Mouse (Mus musculus): ENCODE results near the gene Tpk1.

The Tpk1 gene

GRCm38 (mm10) chr6:43353446-43353845 lies 312.6 kb downstream of the Tpk1 start:
- DNase-seq (ENCODE audit: low spot score): no peak

DNA sequence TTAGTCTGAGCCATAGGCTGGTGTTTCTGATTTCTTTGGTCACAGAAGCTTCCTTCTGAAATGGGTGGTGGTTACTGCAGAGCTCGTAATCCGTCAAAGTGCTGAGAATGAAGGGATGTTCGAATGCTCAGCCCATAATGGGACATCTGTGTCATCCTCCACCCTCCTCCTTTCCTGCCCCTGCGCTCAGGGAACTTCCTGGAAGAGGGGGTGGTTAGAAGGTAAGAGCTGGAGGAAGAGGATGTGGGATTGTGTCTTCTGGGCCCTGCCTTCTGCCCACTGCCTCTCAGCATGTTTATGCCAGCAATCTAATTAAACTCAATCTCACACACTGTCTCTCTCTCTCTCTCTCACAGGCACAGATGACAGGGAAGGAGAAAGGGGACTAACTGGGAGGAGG lies 317.0 kb downstream of the Tpk1 start:
- no peak for DNase-seq (ENCODE audit: low spot score)

GRCm38 (mm10) chr6:43347637-43348036 lies 318.4 kb downstream of the Tpk1 start:
- DNase-seq (ENCODE audit: low spot score): no peak

- DNase-seq (ENCODE audit: low spot score): no peak
Measured at GRCm38 (mm10) chr6:43343006-43343405, 323.1 kb downstream of the Tpk1 start.

DNA sequence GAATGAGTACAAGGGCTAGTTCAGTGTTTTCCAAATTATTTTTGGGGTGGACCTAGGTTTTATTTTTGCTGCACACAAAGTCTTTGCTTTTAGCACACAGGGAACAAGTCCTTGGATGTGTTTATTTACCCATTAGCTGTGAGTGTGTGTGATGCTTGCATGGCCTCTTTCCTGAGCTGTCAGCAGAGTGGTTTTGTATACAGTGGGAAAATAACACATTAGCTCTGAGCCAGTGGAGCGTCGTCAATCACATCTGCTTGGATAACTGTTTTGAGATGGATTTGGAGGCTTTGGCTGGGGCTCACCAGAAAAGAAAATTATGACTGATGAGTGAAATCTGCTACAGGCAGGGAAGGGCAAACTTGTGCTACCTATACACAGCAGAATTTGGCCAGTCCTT lies 323.7 kb downstream of the Tpk1 start:
- DNase-seq (ENCODE audit: low spot score): no peak

DNA sequence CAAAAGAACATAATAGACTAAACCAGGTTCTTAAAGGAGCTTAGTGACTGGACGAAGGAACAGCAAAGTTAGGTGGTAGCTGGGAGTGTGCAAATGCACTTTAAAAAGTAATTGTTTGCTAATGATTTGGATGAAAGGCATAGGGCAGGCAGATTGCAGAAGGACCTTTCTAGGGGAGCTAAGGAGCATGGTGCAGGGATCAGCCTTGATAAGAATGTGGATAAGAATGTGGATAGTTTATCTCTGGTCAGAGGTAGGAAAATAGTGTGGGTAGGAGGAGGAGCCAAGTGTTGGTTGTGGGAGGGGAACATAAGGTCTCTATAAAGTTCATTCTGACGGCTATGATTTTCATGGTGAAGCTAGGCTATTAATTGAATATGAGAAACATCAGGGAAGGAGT lies 327.3 kb downstream of the Tpk1 start:
- DNase-seq (ENCODE audit: low spot score): no peak

DNA sequence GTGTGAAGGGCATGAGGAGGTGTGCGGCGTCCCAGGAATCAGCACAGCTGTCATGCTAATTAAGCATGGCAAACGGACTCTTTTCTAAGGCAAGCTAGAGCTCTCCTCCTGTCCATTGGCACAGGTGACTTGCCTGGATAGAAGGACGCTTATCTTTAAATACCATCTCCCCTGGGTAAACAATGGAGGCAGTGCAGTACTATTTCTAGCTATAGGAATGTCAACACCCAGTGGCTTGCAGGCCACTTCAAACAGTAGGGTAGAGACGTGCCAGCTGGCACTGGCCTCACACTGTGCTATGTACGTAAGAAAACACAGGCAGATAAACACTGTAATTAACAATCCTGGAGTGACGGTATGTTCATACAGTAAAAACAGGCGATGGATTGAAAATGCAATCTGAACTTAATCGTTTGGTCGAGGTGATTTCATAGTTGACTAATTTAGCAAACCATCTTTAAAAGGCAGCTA lies 328.6 kb downstream of the Tpk1 start:
- peak; percentile 54 for DNase-seq (ENCODE audit: low spot score)

DNA sequence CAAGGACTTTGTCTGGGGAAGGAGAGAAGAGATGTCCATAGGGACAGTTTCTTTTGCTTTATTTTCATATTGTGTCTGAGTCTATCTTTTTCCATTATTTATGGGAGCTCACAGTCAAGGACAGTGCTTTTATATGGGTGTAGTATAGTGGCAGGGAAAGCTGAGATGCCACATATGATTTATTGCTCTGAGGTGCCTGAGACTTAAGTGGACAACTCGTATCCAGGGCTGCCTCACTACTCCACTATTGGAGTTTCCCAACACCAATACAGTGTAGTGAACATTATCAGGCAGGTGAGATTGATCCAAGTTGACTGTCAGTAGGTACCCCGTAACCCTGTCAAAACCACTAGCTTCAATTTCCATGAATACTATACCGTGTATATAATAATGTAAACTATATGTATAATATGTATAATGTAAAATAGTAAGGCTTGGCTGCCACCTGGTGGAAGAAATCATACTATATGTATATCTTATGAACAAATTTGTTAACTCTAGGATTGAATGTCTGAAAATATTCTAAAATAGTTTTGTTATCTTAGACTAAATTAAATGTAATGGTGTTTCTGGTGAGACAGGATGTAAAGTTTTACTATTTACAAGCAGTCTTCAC lies 330.4 kb downstream of the Tpk1 start:
- no peak for DNase-seq (ENCODE audit: low spot score)

GRCm38 (mm10) chr6:43333479-43333878 lies 332.6 kb downstream of the Tpk1 start:
- DNase-seq (ENCODE audit: low spot score): no peak

GRCm38 (mm10) chr6:43312961-43313656 lies 353.0 kb downstream of the Tpk1 start:
- peak; percentile 25 for DNase-seq (ENCODE audit: low spot score)

GRCm38 (mm10) chr6:43312546-43312945 lies 353.5 kb downstream of the Tpk1 start:
- no peak for DNase-seq (ENCODE audit: low spot score)

DNA sequence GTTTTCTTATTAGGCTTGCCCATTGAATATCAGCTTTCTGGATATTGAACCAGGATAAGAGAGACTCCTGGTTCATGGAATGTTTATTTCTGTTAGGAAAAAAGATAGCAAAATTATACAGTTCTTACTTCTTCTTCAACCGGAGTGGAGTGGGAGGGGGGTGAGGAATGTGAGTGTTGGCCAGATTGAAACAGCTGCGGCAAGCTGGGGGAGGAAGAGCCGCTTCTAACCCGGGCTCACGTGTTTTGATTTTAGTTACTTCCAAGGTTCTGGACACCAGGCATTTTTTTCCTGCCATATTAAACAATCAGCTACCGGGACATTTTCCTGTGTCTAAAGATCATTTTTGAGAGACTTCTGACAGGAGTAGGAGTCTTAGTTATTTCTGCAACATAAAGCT lies 356.0 kb downstream of the Tpk1 start:
- DNase-seq (ENCODE audit: low spot score): no peak

- DNase-seq (ENCODE audit: low spot score): no peak
Measured at GRCm38 (mm10) chr6:43309454-43309853, 356.6 kb downstream of the Tpk1 start, which contains the start of gene Nobox. Gene Nobox, minus strand, starts transcription at chr6:43309554.

DNA sequence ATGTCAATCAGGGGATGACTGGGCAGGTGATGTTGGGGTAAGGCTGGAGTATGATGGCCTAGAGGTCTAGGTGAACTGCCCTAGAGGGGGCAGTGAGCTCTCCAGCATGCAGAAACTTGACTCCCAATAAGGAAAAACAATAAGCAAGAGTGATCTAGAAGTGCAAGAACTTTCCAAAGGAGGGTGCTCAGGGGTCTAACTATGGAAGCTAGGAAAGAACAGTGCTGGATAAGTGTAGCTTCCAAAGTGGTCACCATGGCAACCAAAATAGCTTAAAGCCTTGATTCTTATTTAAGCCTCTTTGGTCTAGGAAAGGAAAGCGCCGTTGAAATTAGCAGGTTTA lies 368.6 kb downstream of the Tpk1 start:
- DNase-seq (ENCODE audit: low spot score): no peak

- no peak for DNase-seq (ENCODE audit: low spot score)
Measured at GRCm38 (mm10) chr6:43296798-43297507, 369.1 kb downstream of the Tpk1 start.

GRCm38 (mm10) chr6:43295908-43296307 lies 370.2 kb downstream of the Tpk1 start:
- DNase-seq (ENCODE audit: low spot score): no peak

Data from urinary bladder, postnatal 14 days (tissue).